Mouse (Mus musculus): Measurements from ENCODE around the gene Dok7. TPM values are rescaled to one million over a fixed set of nuclear protein-coding genes. Genes with fewer than 3 reads are reported as not detected.
A peak's percentile ranks its signal among the peaks of the same experiment; 100 is the strongest.

The Dok7 gene
- polyA plus RNA-seq (2012; rRNA removed), result 9.2 and 10.2 TPM in 2 replicates

DNA sequence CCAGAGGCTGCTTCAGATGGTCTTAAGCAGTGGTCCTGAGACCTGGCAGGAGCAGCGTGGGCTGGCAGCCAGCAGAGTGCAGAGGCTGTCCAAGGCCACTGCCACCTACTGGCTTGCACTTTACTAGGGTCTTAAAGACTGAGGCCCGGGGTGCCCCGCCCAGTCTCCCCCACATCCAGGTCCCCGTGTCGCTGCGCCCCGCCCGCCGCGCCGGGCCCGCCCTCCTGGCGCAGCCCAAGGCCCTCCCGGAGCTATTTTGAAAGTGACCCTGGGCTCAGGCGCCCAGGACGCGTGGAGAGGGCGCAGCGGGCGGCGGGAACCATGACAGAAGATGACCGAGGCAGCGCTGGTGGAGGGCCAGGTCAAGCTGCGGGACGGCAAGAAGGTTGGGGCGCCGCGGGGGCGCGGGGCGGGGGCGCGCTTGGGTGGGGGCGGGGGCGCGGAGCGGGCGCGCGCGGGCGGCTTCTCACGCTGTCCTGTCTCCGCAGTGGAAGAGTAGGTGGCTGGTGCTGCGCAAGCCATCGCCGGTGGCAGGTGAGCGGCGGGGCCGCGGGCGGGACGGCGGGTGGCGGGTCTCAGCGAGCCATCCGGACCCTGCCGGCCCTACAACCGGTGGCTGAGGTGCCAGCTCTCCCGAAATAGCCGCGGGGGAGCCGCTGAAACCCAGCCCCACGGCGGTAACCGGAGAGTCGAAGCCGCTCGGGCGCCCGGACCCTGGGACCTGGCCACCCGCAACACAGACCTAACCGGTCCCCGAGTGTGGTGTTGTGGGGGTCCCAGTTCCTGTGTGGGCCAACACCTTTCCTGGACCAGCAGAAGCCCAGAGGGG is at the start of gene Dok7:
TSS of gene Dok7 (plus strand) at position 163 of the 829 bp plus-strand sequence.
- DNase-seq (ENCODE audit: low read depth), result peak; percentile 70
- no peak for TF ChIP-seq CTCF (IDR thresholded peaks at IDR 0.05; ENCODE audit: borderline replicate concordance, extremely low read depth, insufficient read depth, insufficient read length)
- TF ChIP-seq POLR2A (IDR thresholded peaks at IDR 0.05; ENCODE audit: borderline replicate concordance, extremely low read depth, insufficient read depth, insufficient read length, poor library complexity, severe bottlenecking), result no peak

DNA sequence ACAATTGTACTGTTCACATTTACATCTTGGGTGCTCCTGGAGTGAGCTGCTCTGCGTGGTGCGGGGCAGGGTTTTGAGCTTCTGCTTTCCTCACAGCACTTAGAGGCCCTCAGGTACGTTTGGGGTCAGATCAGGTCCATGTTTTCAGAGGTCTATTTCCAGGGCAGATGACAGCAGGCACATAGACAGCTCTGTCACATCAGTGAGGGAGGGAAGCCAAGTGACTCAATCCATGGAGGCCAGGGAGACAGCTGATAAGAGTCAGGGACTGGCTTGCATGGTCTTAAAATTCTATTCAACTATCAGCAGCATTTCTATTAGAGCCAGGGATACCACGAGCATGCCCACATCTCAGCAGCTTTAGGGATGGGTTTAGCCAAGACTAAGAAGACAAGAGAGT is 47.4 kb upstream of the Dok7 start:
- TF ChIP-seq POLR2A (IDR thresholded peaks at IDR 0.05; ENCODE audit: borderline replicate concordance, extremely low read depth, insufficient read depth, insufficient read length, poor library complexity, severe bottlenecking), result no peak
- TF ChIP-seq CTCF (IDR thresholded peaks at IDR 0.05; ENCODE audit: borderline replicate concordance, extremely low read depth, insufficient read depth, insufficient read length), result no peak
- no peak for DNase-seq (ENCODE audit: low read depth)

DNA sequence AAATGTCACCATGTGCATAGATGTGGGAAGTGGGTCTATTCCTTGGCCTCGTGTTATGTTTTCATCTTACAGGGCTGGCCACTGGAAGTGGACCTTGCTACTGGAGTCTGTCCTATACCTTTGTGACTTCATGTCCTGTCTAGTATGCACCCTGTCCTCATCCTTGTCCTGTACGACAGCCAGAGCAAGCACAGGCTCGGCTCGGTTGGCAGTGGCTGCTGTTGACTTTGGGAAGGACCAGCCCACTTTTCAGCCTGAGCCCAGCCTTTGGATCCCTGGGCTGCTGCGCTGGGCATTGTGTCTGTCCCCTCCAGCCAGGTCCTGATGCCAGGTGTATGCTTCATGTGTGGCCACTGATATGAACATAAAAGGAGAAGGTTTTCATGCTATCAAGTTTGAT is 45.9 kb upstream of the Dok7 start:
- TF ChIP-seq POLR2A (IDR thresholded peaks at IDR 0.05; ENCODE audit: borderline replicate concordance, extremely low read depth, insufficient read depth, insufficient read length, poor library complexity, severe bottlenecking), result no peak
- TF ChIP-seq CTCF (IDR thresholded peaks at IDR 0.05; ENCODE audit: borderline replicate concordance, extremely low read depth, insufficient read depth, insufficient read length), result no peak
- no peak for DNase-seq (ENCODE audit: low read depth)

DNA sequence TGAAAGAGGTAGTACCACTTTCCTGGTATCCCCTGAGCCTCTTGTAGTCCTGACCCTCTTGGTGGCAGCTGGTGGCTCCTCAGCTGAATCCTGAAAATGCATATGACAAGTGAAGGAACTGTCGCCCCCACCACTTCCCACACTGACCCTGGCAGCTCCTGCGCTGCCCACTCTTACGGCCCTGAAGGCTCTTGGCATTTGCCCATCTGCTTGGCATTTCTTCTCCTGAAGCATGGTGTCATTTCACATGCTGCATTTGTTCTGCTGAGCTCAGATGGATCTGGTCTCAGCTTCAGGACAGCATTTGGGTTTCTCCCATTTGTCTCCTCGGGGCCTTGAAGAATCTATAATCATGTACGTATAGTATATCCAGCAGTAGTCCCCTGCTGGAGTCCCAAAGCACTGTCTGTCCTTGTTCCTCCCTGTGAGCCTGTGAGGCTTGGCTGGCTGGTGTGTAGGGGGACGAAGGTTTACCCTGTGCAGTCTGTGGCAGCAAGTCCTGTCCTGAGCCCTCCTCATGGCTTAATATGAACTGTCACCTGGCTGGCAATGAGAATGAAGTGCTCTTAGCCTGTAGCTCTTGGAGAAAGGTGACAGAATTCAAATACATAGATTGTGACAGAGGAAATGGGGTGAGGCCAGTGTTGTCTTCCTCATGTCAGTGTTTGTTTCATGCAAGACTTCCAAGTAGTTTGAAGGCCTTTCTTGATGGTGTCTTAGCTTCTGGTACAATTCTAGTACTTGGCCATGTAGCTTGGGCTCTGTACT is 45.2 kb upstream of the Dok7 start:
- DNase-seq (ENCODE audit: low read depth), result no peak
- TF ChIP-seq POLR2A (IDR thresholded peaks at IDR 0.05; ENCODE audit: borderline replicate concordance, extremely low read depth, insufficient read depth, insufficient read length, poor library complexity, severe bottlenecking), result no peak

DNA sequence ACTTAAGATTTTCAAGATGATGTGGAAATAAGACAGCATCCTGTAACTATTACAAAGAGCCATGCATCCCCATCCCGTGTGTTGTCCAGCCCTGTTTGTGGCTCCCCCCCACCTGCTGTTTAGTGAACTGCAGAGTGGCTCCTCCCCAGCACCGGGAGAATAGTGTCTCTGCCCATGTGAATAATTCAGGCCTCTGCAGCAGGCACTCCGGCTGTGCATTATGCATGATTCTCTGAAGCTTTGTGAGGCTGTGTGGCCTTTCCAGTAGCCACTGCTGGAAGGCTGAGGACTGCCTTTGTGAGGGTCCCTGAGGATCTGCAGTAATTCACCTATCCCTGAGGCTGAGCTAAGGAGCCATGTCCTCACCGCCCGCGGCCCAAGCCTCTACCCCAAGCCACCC is 42.5 kb upstream of the Dok7 start:
- no peak for TF ChIP-seq CTCF (IDR thresholded peaks at IDR 0.05; ENCODE audit: borderline replicate concordance, extremely low read depth, insufficient read depth, insufficient read length)
- TF ChIP-seq POLR2A (IDR thresholded peaks at IDR 0.05; ENCODE audit: borderline replicate concordance, extremely low read depth, insufficient read depth, insufficient read length, poor library complexity, severe bottlenecking), result no peak
- DNase-seq (ENCODE audit: low read depth), result peak; percentile 66

DNA sequence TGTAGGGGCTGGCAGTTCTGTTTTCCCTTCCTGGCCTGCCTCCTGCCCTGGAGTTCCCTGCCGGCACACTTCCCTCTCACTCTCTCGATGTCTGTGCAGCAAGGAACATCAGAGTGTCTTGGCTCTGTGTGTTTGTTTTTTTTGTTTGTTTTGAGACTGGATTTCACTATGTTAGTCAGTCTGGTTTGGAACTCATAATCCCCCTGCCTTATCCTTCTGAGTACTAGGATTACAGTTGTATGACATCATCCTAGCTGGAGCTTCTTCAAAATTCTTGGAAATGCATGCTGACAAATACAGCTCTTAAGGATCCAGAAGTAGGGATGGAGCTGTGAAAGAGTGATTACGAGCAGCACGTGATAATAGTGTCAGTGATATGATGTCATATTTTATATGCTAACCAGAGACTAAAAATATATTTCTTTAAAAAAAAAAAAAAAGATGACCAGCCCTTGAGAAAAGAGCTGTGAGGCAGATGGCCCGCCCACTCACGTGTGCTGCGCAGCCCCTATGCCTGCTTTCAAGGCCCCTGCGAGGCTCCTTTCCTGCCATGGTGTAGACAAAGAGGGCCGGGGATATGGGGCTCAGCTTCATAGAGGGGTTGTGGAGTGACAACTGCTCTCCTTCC is 36.8 kb upstream of the Dok7 start:
- TF ChIP-seq CTCF (IDR thresholded peaks at IDR 0.05; ENCODE audit: borderline replicate concordance, extremely low read depth, insufficient read depth, insufficient read length) (no peak), POLR2A (IDR thresholded peaks at IDR 0.05; ENCODE audit: borderline replicate concordance, extremely low read depth, insufficient read depth, insufficient read length, poor library complexity, severe bottlenecking) (no peak)
- no peak for DNase-seq (ENCODE audit: low read depth)

DNA sequence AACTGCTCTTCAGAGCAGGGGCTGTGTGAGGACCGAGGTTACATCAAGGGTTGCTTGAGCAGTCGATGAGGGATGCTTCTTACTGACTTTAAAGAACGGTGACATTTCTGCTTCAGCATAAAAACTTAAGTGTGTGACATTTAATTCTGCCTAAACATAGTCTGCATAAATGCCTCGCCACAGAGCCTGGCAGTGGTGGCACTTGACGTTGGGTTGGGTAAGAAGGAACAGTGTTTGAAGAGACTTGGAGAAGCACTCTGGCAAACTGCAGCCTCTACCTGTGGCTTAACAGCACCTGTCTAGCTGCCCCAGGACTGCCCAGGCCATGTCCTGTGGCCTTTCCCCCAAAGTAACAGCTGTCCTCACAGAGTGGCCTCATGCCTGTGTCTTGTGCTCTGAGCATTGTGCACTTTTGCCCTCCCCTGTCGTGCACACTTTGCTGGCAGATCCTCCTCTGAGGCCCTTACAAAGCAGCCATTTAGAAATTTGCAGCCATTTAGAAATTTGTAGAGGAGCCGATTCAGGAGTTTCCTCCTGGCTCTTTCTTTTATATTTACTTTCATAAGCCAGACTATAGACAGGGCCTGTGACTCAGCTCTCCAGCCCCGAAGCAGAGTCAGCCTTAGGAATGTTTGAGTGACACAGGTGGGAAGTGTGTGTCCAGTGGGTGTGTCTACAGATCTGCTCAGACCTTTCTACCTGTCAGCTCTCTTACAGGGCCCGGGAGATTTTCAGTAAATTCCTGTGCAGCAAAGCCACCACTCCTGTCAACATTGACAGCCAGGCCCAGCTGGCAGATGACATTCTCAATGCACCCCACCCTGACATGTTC is 35.9 kb upstream of the Dok7 start:
- DNase-seq (ENCODE audit: low read depth), result no peak
- no peak for TF ChIP-seq CTCF (IDR thresholded peaks at IDR 0.05; ENCODE audit: borderline replicate concordance, extremely low read depth, insufficient read depth, insufficient read length)
- no peak for TF ChIP-seq POLR2A (IDR thresholded peaks at IDR 0.05; ENCODE audit: borderline replicate concordance, extremely low read depth, insufficient read depth, insufficient read length, poor library complexity, severe bottlenecking)

DNA sequence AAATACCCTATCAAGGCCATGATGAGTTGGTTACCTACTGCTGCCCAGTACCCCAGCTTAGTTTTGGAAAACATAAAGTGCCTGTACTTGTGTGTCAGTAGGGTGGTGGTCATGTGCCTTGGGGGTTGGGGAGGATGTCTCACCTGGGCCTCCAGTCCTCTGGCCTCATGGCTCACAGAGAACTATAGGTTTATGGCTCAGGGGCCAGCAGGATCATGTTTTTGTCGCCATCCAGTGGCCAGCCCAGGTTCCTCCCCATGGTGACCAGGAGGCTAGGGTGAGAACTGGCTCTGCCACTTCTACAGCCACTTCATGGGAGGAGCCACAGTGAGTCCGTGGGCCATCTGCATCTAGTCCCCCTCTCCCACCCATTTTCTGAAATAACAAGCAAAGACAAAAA is 31.6 kb upstream of the Dok7 start:
- peak; percentile 49 for DNase-seq (ENCODE audit: low read depth)
- TF ChIP-seq POLR2A (IDR thresholded peaks at IDR 0.05; ENCODE audit: borderline replicate concordance, extremely low read depth, insufficient read depth, insufficient read length, poor library complexity, severe bottlenecking), result no peak
- TF ChIP-seq CTCF (IDR thresholded peaks at IDR 0.05; ENCODE audit: borderline replicate concordance, extremely low read depth, insufficient read depth, insufficient read length), result peak; percentile 71

DNA sequence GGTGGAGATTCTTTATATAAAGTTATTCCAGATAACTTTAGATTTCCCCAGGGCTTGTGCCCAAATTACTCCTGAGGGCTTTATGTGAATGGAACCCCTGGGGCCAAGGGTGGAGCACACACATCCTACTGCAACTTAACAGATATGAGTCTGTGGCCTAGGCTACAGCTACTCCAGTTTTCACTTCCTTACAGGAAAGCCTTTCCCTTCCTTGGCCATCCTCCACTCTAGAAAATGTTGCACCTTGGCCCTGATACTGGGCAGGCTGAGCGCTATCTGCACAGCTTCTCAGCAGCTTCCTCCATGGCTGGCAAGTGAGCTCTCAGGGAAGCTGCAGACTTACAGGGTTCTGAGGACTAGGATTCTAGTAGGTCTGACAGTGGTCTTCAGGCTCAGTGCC is 27.3 kb upstream of the Dok7 start:
- TF ChIP-seq POLR2A (IDR thresholded peaks at IDR 0.05; ENCODE audit: borderline replicate concordance, extremely low read depth, insufficient read depth, insufficient read length, poor library complexity, severe bottlenecking) (no peak), CTCF (IDR thresholded peaks at IDR 0.05; ENCODE audit: borderline replicate concordance, extremely low read depth, insufficient read depth, insufficient read length) (no peak)
- DNase-seq (ENCODE audit: low read depth), result no peak

DNA sequence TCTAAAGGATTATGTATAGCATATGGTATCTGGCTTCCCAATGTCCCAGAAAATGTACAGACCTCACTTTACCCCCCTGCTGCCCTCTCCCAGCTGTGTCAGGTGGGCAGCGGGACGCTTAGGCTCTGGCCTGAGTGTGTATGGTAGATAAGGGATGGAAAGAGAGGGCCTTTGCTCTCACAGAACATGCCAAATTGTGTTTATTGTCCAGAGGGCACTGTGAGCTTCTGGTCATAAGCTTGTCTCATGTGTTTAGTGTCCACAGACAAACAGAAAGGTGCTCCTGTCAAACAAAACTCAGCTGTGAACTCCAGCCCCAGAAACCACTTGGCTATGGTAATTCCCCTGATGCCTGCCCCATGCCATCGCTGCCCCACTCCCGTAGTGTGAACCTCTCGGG is 26.8 kb upstream of the Dok7 start:
- TF ChIP-seq POLR2A (IDR thresholded peaks at IDR 0.05; ENCODE audit: borderline replicate concordance, extremely low read depth, insufficient read depth, insufficient read length, poor library complexity, severe bottlenecking) (no peak), CTCF (IDR thresholded peaks at IDR 0.05; ENCODE audit: borderline replicate concordance, extremely low read depth, insufficient read depth, insufficient read length) (no peak)
- no peak for DNase-seq (ENCODE audit: low read depth)

DNA sequence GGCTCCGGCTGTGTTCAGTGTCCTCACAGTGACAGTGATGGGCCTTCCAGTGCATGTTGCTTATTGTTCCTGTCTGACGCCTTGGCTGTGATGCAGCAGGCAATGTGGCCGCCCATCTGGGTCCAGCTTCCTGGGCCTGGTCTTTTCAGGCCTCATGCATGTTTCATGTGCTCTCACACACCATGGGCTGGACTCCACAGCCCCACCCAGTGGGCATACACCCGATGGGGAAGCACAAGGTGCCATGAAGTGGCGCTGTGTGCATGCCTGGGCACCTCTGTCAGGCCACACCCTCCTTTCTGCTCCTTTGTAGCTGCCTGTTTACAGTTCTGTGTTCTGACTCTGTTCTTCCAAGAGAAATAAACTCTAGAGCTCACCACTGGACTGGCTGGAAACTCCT is 23.5 kb upstream of the Dok7 start:
- TF ChIP-seq CTCF (IDR thresholded peaks at IDR 0.05; ENCODE audit: borderline replicate concordance, extremely low read depth, insufficient read depth, insufficient read length), result peak; percentile 42; the same call in 1 of the 2 replicates
- TF ChIP-seq POLR2A (IDR thresholded peaks at IDR 0.05; ENCODE audit: borderline replicate concordance, extremely low read depth, insufficient read depth, insufficient read length, poor library complexity, severe bottlenecking), result no peak
- peak; percentile 49 for DNase-seq (ENCODE audit: low read depth)
